Mouse (Mus musculus): ENCODE measurements around the gene Chst11. TPM values are rescaled to one million over a fixed set of nuclear protein-coding genes. Genes with fewer than 3 reads are reported as not detected.
A peak's percentile ranks its signal among the peaks of the same experiment; 100 is the strongest.

Gene Chst11
- total RNA-seq, 2 experiments from 2014 or later, result 59.8 to 61.9 TPM

- DNase-seq (ENCODE audit: low spot score in 2 of 2), result peak in 1 of 2 experiments; percentile 46
These were observed 180.4 kb downstream of the Chst11 start for GRCm38 (mm10) chr10:83165521-83166243.

- DNase-seq (ENCODE audit: low spot score in 2 of 2), result no peak
These were observed 181.0 kb downstream of the Chst11 start for GRCm38 (mm10) chr10:83166272-83166671.

GRCm38 (mm10) chr10:83167492-83167891 lies 182.2 kb downstream of the Chst11 start:
- no peak for DNase-seq (ENCODE audit: low spot score in 2 of 2)

GRCm38 (mm10) chr10:83168303-83169056 lies 183.2 kb downstream of the Chst11 start:
- DNase-seq (ENCODE audit: low spot score in 2 of 2), result no peak

- no peak for DNase-seq (ENCODE audit: low spot score in 2 of 2)
These were observed 184.3 kb downstream of the Chst11 start for GRCm38 (mm10) chr10:83169554-83169953.

- DNase-seq (ENCODE audit: low spot score in 2 of 2), result no peak
These were observed 192.9 kb downstream of the Chst11 start for GRCm38 (mm10) chr10:83178151-83178550.

GRCm38 (mm10) chr10:83178661-83179060 lies 193.4 kb downstream of the Chst11 start:
- no peak for DNase-seq (ENCODE audit: low spot score in 2 of 2)

- peak in 1 of 2 experiments; percentile 53 for DNase-seq (ENCODE audit: low spot score in 2 of 2)
These were observed 196.7 kb downstream of the Chst11 start for GRCm38 (mm10) chr10:83181831-83182572.

- DNase-seq (ENCODE audit: low spot score in 2 of 2), result peak; percentile 77 to 85
These were observed 197.3 kb downstream of the Chst11 start for GRCm38 (mm10) chr10:83182573-83182960.

GRCm38 (mm10) chr10:83183634-83184479 lies 198.6 kb downstream of the Chst11 start:
- no peak for DNase-seq (ENCODE audit: low spot score in 2 of 2)

GRCm38 (mm10) chr10:83184480-83185069 lies 199.3 kb downstream of the Chst11 start:
- peak; percentile 48 to 57 for DNase-seq (ENCODE audit: low spot score in 2 of 2)

GRCm38 (mm10) chr10:83185121-83185520 lies 199.8 kb downstream of the Chst11 start:
- DNase-seq (ENCODE audit: low spot score in 2 of 2), result no peak

- no peak for DNase-seq (ENCODE audit: low spot score in 2 of 2)
These were observed 200.9 kb downstream of the Chst11 start for GRCm38 (mm10) chr10:83186167-83186566.

GRCm38 (mm10) chr10:83186984-83187383 lies 201.7 kb downstream of the Chst11 start:
- DNase-seq (ENCODE audit: low spot score in 2 of 2), result no peak

- no peak for DNase-seq (ENCODE audit: low spot score in 2 of 2)
These were observed 203.8 kb downstream of the Chst11 start for GRCm38 (mm10) chr10:83189071-83189470.

- no peak for DNase-seq (ENCODE audit: low spot score in 2 of 2)
These were observed 206.2 kb downstream of the Chst11 start for GRCm38 (mm10) chr10:83191476-83191875.

- no peak for DNase-seq (ENCODE audit: low spot score in 2 of 2)
These were observed 206.7 kb downstream of the Chst11 start for GRCm38 (mm10) chr10:83191982-83192381.

- DNase-seq (ENCODE audit: low spot score in 2 of 2), result peak; percentile 72 to 79
These were observed 212.5 kb downstream of the Chst11 start for GRCm38 (mm10) chr10:83197690-83198336.

GRCm38 (mm10) chr10:83198692-83199091 lies 213.4 kb downstream of the Chst11 start:
- no peak for DNase-seq (ENCODE audit: low spot score in 2 of 2)

- DNase-seq (ENCODE audit: low spot score in 2 of 2), result no peak
These were observed 214.0 kb downstream of the Chst11 start for GRCm38 (mm10) chr10:83199290-83199689.
